Mouse (Mus musculus) yolk sac, embryonic 10.5 days (tissue): ENCODE measurements at regions not wholly inside any gene's neighbourhood (a gene's known extent, or its start where the extent isn't known, plus 50 kb on each side); places are given as distances from the start of the nearest gene placed in this dataset.

Experiments used
- DNase-seq: peaks from one replicate; pipeline ENCODE4 v3.0.0-alpha.2; 2017; ENCODE audit warnings: low spot score

DNA sequence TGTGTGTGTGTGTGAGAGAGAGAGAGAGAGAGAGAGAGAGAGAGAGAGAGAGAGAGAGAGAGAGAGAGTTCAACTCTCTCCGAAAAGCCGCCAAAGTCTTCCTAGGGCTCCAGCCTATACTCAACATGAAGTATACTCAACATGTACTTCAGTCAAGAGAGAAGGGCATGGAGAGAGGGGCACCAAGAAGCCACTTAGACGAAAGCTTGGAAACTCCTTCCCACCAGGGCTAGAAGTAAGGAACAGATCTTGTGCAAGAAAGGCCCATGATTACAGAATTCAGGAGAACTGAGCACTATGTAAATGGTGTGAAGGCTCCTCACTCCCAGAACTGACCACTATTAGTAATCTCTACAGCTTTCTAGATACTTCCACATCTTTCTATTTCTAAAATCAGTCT, 467.4 kb upstream of the Hs6st1 start:
- no peak for DNase-seq

DNA sequence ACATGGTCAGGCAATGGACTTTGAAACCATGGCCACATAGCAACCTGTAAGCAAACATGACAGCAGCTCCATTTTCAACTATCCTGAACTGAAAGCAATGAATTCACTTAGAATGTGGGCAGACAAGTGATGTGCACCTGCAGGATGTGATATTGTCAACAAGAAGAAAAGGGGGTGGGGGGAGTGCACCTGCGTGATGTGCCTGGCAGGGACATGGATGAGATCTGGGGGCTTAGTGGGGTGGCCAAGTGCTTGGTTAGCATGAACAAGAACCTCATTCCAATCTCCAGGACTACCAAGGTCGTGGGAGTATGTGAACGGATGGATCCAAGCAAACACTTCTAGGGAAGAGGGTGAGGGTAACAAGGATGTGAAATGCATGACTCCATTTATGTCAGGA, 453.1 kb upstream of the Hs6st1 start:
- DNase-seq = no peak

DNA sequence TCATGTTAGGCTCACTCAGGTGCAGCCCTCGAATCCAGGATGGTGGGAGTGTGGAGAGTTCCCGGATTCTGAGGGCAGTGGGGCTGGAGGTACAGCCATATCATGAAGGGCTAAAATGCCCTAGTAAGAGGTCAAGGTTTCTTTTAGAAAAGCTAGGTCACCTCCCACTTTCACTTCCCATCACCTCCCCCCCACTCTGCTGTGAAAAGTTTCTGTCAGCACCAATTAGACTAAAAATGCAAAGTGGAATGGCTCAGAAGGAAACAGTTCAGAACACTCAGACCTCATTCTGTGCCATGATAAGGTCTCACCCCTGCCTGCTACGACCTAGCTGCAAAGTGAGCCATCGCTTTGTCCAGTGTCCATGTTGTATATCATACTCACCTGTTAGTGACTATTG, 448.7 kb upstream of the Hs6st1 start:
- DNase-seq = no peak

DNA sequence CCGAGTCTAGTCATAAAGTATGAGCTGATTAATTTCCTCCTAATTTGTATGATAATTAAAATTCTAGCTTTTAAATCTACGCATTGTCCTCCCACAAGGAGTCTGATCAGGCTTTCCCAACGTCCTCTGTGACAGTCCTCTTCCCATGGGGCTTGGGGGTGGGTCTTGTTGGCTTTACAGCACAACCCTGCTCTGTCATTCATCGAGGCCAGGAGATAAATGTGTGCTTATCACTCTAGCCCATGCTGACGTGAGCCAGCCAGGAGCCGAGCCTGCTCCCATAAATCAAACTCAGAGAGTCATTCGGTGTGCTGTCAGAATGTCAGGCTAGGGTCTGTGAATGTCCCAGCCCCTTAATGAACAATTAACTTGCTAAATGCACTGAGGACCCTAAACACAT, 425.6 kb upstream of the Hs6st1 start:
- no peak for DNase-seq

DNA sequence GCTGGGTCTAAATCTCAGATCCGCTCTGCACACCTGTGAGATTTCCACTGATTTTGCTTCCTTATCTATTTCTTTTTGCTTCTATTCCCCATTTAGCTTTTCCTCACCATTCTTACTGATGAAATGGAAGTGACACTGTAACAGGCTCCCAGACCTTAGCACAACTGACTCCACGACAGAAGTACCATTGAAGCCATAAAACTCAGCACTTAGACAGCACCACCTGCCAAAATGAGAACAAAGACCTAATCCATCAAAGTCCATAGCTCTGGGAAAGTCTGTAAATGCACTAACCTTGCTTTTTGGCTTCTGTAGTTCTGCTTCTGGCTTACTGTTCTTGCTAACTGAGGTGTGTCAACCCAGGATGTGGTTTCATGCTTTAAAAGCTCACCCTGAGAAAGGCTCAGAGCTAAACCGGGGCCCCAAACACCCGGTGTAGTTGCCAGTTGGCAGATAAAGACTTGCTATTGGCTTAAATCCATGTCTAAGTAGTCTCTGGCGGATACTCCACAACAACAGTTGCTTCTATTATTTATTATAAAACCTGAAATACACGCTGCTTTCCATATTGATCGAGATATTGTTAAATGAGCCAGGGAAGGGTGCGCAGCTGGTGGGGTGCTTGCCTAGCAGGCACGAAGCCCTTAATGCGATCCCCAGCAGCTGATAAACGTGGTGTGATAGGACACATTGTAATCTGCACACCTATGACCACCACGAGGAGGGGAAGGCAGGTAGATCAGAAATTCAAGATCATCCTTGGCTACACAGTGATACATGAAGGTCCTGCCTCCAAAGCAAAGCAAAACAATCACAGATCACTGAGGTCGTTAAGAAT, 414.9 kb upstream of the Hs6st1 start:
- no peak for DNase-seq

DNA sequence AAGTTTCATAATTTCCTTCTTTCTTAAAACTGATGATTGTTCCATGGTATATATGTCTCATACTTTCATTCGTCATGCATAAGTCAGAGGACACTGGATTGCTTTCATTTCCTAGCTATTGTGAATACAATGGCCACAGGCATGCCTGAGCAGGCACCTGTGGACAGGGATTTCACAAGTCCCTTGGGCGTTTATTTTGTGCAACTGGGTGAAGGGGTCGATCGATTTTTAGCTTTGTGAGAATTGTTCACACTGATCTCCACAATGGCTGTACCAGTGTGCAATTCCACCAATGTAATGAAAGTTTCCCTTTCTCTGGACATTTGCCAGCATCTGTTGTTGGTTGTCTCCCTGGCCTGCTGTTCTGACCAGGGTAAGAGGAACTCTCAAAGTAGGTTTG, 405.2 kb upstream of the Hs6st1 start:
- DNase-seq = no peak

DNA sequence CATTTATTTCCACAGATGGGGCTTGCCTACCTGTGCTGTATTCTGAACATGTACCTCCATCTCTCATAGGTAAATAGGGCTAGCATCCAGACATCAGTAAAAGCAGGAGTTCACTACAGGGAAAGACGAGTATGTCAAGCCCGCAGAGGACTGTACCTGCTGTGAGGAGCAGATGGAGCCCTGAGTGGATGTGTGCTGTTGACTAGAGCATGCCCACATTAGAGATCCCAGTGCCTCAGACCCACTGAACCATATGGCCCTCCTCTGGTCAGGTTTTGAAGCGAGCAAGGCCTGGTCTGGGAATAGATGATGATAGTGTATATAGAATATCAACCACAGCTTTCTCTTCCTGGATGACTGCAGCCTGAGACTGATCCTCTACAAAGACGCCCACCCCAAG, 394.7 kb upstream of the Hs6st1 start:
- no peak for DNase-seq

DNA sequence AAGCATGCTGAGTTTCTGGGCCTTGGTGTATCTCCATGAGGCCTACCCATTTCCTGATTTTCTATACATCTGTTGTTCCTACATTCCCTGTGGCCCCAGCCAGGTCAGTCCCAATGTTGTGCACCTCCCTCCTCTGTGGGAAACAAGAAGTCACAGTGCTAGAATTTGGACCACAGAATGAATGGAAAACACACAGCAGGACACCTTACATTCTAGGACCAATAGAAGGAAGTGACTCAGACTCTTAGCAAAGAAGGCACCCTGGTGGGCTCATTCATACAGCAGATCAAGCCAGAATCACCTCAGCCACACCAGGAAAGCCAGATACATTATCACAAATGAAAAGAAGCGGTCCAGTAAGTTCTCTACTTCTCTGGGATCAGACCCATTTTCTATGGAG, 394.2 kb upstream of the Hs6st1 start:
- DNase-seq = no peak

DNA sequence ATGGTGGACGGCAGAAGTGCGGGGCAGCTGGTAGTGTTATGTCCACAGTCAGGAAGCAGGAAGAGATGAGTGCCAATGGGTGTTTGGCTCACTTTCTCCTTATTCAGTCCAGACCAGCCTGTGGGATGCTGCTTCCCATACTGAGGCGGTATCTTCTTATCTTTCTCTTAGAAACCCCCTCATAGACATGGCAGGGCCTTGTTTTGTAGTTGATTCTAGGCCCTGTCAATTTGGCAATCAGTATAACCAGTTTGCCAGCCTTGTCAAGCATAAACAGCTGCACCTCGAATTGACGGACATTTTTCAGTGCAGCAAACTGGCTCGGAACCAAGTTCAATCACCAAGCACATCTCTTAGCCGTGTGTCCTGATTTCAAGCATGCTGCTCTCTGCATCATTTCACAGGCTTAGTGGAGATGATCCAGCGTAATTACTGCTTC, 385.7 kb upstream of the Hs6st1 start:
- no peak for DNase-seq

DNA sequence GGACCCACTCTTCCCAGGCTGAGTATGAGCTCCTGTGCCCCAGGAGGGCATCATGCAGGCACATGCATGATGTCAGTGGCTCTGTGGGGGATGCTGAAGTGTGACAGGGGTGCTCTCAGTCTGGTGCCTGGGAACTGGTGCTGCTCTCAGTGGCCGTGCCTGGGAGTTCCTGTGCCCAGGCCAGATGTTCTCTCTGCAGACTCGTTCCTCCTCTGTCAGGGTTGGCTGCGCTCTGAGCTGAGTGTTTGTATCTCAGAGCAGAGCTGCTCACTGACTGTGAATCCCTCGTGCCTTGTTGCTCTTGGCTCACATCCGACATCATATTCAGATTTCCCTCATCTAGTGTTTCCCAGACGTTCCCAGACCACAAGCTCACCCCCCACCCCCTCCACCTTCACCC, 382.5 kb upstream of the Hs6st1 start:
- no peak for DNase-seq

DNA sequence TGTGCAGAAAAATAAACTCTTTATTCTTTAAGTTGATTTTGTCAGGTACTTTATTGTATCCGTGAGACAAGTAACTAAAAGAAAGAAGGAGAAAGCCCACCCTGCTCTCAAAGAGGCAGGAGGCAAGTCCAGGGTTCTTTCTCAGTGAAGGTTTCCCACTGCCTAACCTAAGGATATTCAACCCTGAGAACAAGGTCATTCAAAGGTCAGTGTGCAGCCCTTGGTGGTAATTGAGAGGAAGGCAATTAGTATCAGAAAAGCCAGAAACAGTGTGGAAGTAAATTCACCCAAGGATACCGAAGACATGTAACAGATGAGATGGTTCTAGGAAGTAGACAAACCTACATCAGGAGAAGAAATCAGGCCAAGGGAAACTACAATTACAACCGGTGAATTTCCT, 373.9 kb upstream of the Hs6st1 start:
- no peak for DNase-seq

DNA sequence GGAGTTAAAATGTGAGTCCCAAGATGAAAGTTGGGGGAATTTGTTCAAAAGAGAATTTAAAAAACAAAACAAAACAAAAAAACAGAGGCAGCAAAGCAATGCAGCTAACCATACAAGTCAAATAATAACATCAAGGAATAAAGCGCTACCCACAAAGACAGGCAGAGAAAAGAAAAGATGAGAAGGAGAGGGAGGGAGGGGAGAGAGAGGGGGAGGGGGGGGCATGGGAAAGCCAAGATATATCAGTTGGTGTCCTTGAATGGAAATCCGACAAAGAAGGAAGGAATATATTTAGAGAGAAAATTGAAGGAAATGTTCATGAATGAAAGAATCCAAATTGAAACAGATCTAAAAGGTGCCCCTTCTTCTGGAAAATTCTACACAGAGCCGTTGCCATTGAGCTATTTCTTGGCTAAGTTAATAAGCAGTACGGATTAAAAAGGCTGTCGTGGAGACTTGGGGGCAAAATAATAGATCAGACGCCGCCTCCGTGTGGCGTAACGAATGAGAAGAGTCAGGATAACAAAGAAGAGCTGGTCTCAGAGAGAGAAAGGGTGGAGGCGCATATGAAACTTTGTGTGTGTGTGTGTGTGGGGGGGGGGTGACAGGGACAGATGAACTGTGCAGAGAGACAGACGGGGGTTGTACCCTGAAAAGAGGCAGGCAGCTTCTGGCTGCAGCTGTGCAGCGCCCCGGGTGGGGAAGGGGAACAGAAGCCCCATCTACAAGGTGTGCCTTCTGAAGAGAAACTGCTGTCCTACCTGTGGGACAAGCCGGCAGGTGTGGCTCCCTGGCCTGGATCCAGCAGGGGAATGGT, 373.2 kb upstream of the Hs6st1 start:
- no peak for DNase-seq

DNA sequence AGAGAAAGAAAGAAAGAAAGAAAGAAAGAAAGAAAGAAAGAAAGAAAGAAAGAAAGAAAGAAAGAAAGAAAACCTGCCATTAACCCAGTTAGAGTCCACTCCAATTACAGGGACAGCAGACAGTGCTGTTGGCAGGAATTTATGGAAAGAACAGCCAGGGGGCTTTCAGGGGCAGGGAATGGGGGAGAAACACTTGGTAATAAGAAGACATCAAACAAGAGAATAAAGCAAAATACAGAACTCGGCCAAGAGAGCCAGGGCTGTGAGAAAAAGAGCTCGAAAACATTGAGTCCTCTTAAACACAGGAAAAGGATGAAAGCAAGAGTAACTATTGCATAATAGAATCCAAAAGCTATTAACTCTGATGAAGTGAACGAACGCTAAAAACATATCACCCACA, 371.0 kb upstream of the Hs6st1 start:
- no peak for DNase-seq

DNA sequence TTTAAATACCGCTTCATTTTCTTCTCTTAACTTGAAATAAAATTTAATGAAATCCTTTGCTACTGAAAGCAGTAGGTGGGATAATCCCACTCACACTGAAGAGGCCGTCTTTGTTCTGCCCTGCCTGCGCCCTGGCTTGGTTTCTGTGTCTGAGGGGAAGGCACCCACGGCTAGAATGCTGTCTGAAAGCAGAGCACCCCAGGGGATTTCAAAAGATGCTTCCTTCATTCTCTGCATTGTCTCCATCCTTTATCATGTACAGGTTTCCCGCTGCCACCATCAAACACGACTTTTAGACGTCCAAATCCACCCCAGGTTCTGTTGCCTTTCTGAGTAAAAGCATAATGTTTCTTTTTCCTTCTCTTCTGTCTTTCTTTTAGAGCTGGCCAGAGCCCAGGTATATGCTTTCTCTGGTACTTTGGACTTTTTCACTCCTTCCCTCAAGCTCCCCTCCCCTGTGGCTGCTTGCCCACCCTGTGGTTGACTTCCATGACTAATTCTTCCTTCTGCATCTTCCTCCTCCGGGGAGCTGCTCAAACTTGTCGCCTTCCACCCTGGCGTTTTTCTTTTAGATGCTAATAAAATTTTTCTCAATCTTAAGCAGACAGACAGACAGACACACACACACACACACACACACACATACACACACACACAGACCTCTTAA, 370.2 kb upstream of the Hs6st1 start:
- DNase-seq = no peak

DNA sequence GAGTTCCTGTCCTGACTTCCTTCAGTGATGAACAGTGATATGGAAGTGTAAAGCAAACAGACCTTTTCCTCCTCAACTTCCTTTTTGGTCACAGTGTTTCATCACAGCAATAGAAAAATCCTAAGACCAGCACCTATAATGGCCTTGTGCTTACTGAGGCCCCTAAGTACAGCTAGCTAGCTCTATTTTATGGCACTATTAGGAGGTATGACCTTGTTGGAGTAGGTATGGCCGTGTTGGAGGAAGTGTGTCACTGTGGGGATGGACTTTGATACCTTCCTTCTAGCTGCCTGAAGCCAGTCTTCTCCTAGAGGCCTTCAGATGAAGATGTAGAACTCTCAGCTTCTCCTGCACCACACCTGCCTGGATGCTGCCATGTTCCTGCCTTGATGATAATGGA, 365.6 kb upstream of the Hs6st1 start:
- no peak for DNase-seq

DNA sequence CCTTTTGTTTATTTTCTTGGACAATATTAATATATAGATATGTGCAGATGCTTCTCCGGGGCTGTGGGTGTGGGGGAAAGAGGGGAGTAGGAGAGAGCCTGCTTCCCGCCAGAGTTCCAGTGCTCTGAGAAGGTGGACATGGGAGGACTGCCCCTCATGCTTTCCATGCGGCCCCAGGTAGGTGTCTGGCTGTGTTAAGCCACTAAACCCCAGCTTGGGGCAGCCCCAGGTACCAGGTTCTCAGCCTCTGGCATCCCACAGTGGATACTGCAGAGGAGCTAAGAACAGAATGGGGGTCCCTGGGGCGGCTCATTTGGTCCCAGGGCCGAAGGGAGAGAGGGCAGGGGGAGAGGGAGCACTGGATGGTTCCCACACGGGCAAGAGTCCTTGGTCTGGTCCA, 361.9 kb upstream of the Hs6st1 start:
- DNase-seq = no peak

DNA sequence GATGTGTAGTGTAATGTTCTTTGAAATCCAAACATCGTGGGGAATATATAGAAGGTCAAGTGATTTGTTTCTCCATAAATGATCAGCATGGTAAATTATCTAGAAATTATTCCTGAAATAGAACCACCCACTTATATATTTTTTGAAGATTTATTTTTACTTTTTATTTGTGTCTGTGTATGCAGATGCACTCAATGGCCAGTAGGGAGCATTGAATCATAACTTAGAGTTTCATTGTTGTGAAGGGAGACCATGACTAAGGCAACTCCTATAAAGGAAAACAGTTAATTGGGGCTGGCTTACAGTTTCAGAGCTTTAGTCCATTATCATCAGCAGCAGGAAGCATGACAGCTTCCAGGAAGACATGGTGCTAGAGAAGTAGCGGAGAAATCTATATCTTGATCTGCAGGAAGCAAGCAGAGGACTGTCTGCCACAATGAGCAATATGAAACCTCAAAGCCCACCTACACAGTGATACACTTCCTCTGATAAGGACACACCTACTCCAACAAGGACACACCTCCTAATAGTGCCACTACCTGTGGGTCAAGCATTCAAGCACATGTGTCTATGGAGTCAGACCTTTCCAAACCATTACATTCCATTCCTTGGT, 359.9 kb upstream of the Hs6st1 start:
- no peak for DNase-seq

DNA sequence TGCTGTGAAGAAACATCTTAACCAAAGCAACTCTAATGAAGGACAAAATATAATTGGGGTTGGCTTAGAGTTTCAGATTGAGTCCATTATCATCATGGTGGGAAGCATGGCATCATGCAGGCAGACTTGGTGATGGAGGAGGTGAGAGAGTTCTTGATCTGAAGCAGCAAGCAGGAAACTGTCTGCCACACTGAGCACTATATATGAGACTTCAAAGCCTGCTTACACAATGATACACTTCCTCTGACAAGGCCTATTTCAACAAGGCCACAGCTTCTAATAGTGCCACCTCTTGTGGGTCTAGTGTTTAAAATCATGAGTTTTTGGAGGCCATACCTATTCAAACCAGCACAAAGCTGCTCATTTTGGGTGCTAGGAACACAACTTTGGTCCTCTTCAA, 359.0 kb upstream of the Hs6st1 start:
- DNase-seq = no peak

DNA sequence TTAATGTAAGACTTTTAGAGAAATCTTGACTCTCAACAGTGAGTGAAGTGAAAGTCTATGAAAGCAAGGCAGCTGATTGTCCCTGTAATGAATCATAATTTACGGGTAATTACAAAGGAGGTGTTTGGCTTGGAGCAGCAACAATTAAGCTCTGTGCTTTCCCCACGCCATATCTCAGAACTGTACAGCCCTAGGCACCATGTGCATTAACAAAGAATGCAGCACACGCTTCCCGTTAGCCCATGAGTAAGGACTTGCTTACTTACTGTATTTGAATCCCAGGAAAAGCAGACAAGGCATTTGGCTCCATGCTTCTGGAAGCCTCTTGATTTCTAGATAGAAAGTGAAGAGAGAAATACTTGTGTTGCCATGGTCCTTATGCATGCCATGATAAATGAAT, 354.2 kb upstream of the Hs6st1 start:
- DNase-seq = no peak

DNA sequence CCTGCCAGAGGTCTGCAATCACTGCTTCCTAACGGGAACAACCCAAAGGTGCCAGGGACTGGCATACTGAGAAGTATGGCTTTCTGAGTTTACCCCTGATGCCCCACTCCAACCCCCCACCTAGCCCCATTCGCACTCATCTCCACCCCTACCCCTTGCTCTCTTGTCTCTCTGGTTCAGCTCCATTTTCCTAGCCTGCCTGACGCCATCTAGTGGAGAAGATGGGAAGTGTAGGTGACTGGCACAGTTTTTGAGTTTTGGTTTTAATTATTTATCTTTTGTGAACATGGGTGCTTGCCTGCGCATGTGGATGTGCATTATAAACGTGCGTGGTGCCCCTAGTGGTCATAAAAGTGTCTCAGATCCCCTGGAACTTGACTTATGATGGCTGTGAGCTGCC, 352.3 kb upstream of the Hs6st1 start:
- no peak for DNase-seq

DNA sequence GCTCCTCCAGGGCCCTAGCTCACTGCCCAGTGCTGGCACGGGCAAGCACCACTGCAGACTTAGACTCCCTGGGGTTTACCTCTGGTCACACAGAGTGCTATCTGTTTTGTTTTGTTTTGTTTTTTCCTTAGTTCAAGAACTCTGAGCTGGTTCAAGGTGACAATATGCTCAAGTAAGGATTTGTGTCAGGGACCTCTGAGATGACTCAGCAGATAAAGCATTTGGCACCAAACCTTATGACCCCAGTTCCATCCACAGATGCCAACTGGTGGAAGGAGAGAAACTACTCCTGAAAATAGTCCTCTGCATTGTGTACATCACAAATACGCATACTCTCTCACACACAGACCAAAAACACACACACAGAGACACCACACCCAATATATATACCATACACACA, 351.0 kb upstream of the Hs6st1 start:
- no peak for DNase-seq

DNA sequence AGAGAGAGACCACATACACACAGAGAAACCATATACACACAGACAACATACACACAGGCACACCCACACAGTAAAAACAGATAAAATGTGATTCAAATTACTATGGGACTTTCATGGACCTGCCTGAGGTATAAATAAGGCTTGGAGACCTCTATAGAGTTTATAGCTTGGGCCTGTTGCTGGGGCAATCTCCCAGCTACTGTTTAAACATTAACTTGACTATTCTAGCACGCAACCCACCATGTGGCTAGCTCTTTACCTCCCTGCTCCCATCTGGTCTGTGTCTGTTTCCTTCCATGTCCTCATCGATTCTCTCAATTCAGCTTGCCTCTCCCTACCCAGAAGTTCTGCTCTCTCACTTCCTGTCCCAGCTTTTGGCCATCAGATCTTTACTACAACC, 350.5 kb upstream of the Hs6st1 start:
- DNase-seq = peak; percentile 29

DNA sequence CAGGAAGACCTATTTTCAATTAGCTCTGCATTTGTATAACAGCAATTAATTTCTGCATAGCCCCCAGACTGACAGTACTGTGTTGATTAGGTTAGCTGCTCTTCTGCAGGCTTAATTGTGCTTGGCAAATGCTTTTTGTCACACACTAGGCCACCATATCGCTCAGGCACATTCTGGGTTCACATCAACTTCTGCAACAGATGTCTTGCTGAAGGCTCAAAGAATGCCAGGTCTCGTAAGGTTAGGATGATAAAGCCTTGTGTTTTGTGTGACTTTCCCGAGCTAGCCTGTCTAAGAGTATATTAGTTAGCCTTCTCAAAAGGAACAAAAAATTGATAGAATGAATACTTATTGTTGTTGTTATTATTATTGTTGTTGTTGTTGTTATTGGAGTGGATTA, 348.1 kb upstream of the Hs6st1 start:
- no peak for DNase-seq
